Mouse (Mus musculus) midbrain, embryonic 12.5 days (tissue): ENCODE results near the gene Gpc3. TPM values are rescaled to one million over a fixed set of nuclear protein-coding genes. Genes with fewer than 3 reads are reported as not detected.

Experiments used
- ATAC-seq: fragments of 200-750 bp; cut with Nextera tagmentation; 2 replicates; pipeline ENCODE4 v1.8.0; 2017; ENCODE audit warnings: low read depth, moderate TSS enrichment, moderate library complexity; ENCODE audit not compliant: low FRiP score
- H3K27ac ChIP-seq: fragments of 300-500 bp; sonication (generic); replicated peaks from 2 replicates; pipeline ENCODE4 v1.5.1; 2016; ENCODE audit warnings: mild to moderate bottlenecking
- H3K27me3 ChIP-seq: fragments of 300-500 bp; sonication (generic); 2 replicates; pipeline ENCODE4 v1.6.1; 2016; ENCODE audit warnings: mild to moderate bottlenecking
- H3K36me3 ChIP-seq: fragments of 300-500 bp; sonication (generic); 2 replicates; pipeline ENCODE4 v1.6.1; 2016
- H3K4me1 ChIP-seq: fragments of 300-500 bp; sonication (generic); 2 replicates; pipeline ENCODE4 v1.6.1; 2016
- H3K4me2 ChIP-seq: fragments of 300-500 bp; sonication (generic); replicated peaks from 2 replicates; pipeline ENCODE4 v1.6.1; 2016; ENCODE audit warnings: mild to moderate bottlenecking, moderate library complexity
- H3K4me3 ChIP-seq: fragments of 300-500 bp; sonication (generic); 2 replicates; pipeline ENCODE4 v1.5.1; 2016; ENCODE audit warnings: mild to moderate bottlenecking
- H3K9ac ChIP-seq: fragments of 300-500 bp; sonication (generic); replicated peaks from 2 replicates; pipeline ENCODE4 v1.6.1; 2016; ENCODE audit warnings: mild to moderate bottlenecking, moderate library complexity
- H3K9me3 ChIP-seq: fragments of 300-500 bp; sonication (generic); 2 replicates; pipeline ENCODE4 v1.6.1; 2016; ENCODE audit warnings: mild to moderate bottlenecking
- WGBS: fragments of 180-500 bp; shearing (Covaris S2); methylation state at CpG from one replicate; pipeline ENCODE4 v1.1.7; 2016; 5-methylcytosine and 5-hydroxymethylcytosine counted together
- polyA plus RNA-seq: library from polyadenylated mRNA; unstranded; fragments of >200 nt; fragmentation: Nextera tagmentation; extraction: Ambion mirVana; gene quantifications from 2 replicates; pipeline ENCODE4 v1.2.1, GENCODE M21; 2016

Gpc3 gene
- polyA plus RNA-seq, 1 experiment from 2014 or later, result 206 TPM

GRCm38 (mm10) chrX:52551296-52551695, 62.5 kb downstream of the Gpc3 start:
- ATAC-seq, result no peak
- 71% methylated on average over 1 of the region's 1 CpGs for WGBS
- H3K9ac ChIP-seq, result no peak overlapping the region
- no peak overlapping the region for H3K4me2 ChIP-seq
- no peak overlapping the region for H3K4me3 ChIP-seq
- peaks cover 15% of the 10 kb centered on the region; the same call in 1 of the 2 replicates for H3K27me3 ChIP-seq
- H3K36me3 ChIP-seq, result no peaks in the 10 kb centered on the region
- H3K4me1 ChIP-seq, result no peaks in the 10 kb centered on the region
- H3K27ac ChIP-seq, result no peak overlapping the region
- H3K9me3 ChIP-seq, result no peaks in the 10 kb centered on the region

- H3K9ac ChIP-seq, result no peak overlapping the region
- no peak overlapping the region for H3K4me3 ChIP-seq
- ATAC-seq, result no peak
- H3K27me3 ChIP-seq, result peaks cover 5% of the 10 kb centered on the region; the same call in 1 of the 2 replicates
- H3K36me3 ChIP-seq, result no peaks in the 10 kb centered on the region
- no peaks in the 10 kb centered on the region for H3K4me1 ChIP-seq
- H3K9me3 ChIP-seq, result no peaks in the 10 kb centered on the region
- no peak overlapping the region for H3K4me2 ChIP-seq
- 70% methylated on average over 3 of the region's 3 CpGs for WGBS
- no peak overlapping the region for H3K27ac ChIP-seq
Observed at GRCm38 (mm10) chrX:52544623-52545022, 69.1 kb downstream of the Gpc3 start.

GRCm38 (mm10) chrX:52537282-52537681, 76.5 kb downstream of the Gpc3 start:
- Histone ChIP-seq H3K4me1 (no peaks in the 10 kb centered on the region), H3K9me3 (no peaks in the 10 kb centered on the region), H3K4me3 (no peak overlapping the region), H3K36me3 (no peaks in the 10 kb centered on the region), H3K27me3 (no peaks in the 10 kb centered on the region; the same call in 1 of the 2 replicates), H3K9ac (no peak overlapping the region), H3K4me2 (no peak overlapping the region), H3K27ac (no peak overlapping the region)
- 64% methylated on average over 5 of the region's 5 CpGs for WGBS
- no peak for ATAC-seq

- Histone ChIP-seq H3K36me3 (no peaks in the 10 kb centered on the region), H3K9ac (no peak overlapping the region), H3K9me3 (no peaks in the 10 kb centered on the region), H3K27me3 (no peaks in the 10 kb centered on the region; the same call in 1 of the 2 replicates), H3K4me3 (no peak overlapping the region), H3K4me2 (no peak overlapping the region), H3K27ac (no peak overlapping the region), H3K4me1 (no peaks in the 10 kb centered on the region)
- ATAC-seq, result no peak
- WGBS, result 75% methylated on average over 1 of the region's 1 CpGs
Observed at GRCm38 (mm10) chrX:52533766-52534165, 80.0 kb downstream of the Gpc3 start.

GRCm38 (mm10) chrX:52533098-52533497, 80.7 kb downstream of the Gpc3 start:
- no peaks in the 10 kb centered on the region for H3K36me3 ChIP-seq
- no peak for ATAC-seq
- no peak overlapping the region for H3K9ac ChIP-seq
- H3K4me1 ChIP-seq, result no peaks in the 10 kb centered on the region
- no peak overlapping the region for H3K4me3 ChIP-seq
- H3K27ac ChIP-seq, result no peak overlapping the region
- H3K4me2 ChIP-seq, result no peak overlapping the region
- WGBS, result 68% methylated on average over 4 of the region's 4 CpGs
- no peaks in the 10 kb centered on the region for H3K9me3 ChIP-seq
- no peaks in the 10 kb centered on the region; the same call in 1 of the 2 replicates for H3K27me3 ChIP-seq

- Histone ChIP-seq H3K4me1 (no peaks in the 10 kb centered on the region), H3K36me3 (no peaks in the 10 kb centered on the region), H3K4me2 (no peak overlapping the region), H3K4me3 (no peak overlapping the region), H3K27me3 (no peaks in the 10 kb centered on the region; the same call in 1 of the 2 replicates), H3K9ac (no peak overlapping the region), H3K9me3 (no peaks in the 10 kb centered on the region), H3K27ac (no peak overlapping the region)
- 79% methylated on average over 2 of the region's 2 CpGs for WGBS
- ATAC-seq, result no peak
Observed at GRCm38 (mm10) chrX:52532124-52532523, 81.6 kb downstream of the Gpc3 start.

DNA sequence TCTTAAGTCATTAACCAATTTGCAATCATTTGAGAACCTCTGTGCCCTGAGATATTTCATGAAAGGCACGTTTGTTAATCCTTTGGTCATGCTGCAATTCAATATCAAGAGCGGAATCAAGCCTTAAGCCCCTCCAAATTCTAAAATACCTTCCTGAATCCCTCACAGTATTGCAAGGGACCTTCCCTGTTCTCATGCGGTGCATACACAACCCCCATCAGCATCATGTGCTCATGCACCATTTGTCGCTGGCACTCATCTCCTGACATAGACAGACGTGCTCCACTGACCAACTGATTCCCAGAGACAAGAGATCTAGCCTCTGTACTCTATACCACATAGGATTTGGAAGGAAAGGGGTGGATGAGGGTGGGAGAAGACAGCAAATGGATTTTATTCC, 87.7 kb downstream of the Gpc3 start:
- Histone ChIP-seq H3K36me3 (no peaks in the 10 kb centered on the region), H3K27me3 (no peaks in the 10 kb centered on the region), H3K9ac (no peak overlapping the region), H3K4me1 (no peaks in the 10 kb centered on the region), H3K9me3 (no peaks in the 10 kb centered on the region), H3K4me3 (no peak overlapping the region), H3K4me2 (no peak overlapping the region), H3K27ac (no peak overlapping the region)
- no peak for ATAC-seq
- 75% methylated on average over 5 of the region's 5 CpGs for WGBS

DNA sequence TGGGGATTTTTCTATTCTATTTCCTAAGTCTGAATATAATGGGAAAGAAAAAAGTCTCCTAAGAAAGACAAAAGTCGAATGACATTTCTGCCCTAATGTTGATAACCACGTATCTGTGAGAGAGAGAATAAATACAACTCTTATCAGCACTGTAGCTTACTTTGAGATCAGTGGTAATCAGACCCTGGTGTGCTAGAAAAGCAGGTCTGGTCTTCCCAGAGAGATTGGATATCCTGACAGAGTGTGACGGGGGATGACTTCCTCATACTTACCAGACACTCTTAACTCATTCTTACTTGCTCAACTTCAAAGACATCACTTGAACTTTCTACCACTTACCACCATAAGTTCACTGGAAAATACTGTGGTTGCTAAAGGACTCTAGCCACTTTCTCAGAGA, 88.6 kb downstream of the Gpc3 start:
- no peak overlapping the region for H3K27ac ChIP-seq
- H3K4me1 ChIP-seq, result no peaks in the 10 kb centered on the region
- 72% methylated on average over 3 of the region's 3 CpGs for WGBS
- H3K9me3 ChIP-seq, result no peaks in the 10 kb centered on the region
- H3K36me3 ChIP-seq, result no peaks in the 10 kb centered on the region
- H3K4me2 ChIP-seq, result no peak overlapping the region
- no peak overlapping the region for H3K9ac ChIP-seq
- no peak for ATAC-seq
- no peaks in the 10 kb centered on the region for H3K27me3 ChIP-seq
- no peak overlapping the region for H3K4me3 ChIP-seq

GRCm38 (mm10) chrX:52514553-52514952, 99.2 kb downstream of the Gpc3 start:
- ATAC-seq, result no peak
- WGBS, result 64% methylated on average over 3 of the region's 3 CpGs
- H3K4me2 ChIP-seq, result no peak overlapping the region
- no peaks in the 10 kb centered on the region for H3K36me3 ChIP-seq
- no peak overlapping the region for H3K4me3 ChIP-seq
- no peaks in the 10 kb centered on the region for H3K27me3 ChIP-seq
- H3K9ac ChIP-seq, result no peak overlapping the region
- no peak overlapping the region for H3K27ac ChIP-seq
- no peaks in the 10 kb centered on the region for H3K4me1 ChIP-seq
- H3K9me3 ChIP-seq, result no peaks in the 10 kb centered on the region

- no peak for ATAC-seq
- no peak overlapping the region for H3K4me2 ChIP-seq
- no peak overlapping the region for H3K4me3 ChIP-seq
- H3K9me3 ChIP-seq, result no peaks in the 10 kb centered on the region
- H3K27me3 ChIP-seq, result no peaks in the 10 kb centered on the region
- WGBS, result 79% methylated on average over 4 of the region's 4 CpGs
- H3K36me3 ChIP-seq, result no peaks in the 10 kb centered on the region
- no peak overlapping the region for H3K9ac ChIP-seq
- H3K27ac ChIP-seq, result no peak overlapping the region
- H3K4me1 ChIP-seq, result no peaks in the 10 kb centered on the region
Observed at GRCm38 (mm10) chrX:52511151-52511550, 102.6 kb downstream of the Gpc3 start.

DNA sequence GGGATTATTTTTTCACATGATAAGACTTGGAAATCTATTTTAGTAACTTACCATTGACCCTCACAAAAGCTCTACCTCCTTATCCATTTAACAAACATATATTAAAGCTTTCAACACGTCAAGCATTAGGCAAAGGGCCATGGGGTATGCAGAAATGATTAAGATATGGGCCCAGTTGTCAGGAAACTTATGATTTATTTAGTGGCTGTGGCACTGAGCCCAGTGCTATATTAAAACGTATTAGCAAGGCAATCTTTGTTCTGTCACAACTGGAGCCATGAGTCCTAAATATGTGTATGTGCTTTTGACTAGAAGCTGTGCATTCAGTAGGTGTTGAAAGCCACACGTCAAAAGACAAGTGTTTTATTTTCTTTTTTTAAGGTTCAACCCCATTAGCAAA, 109.9 kb downstream of the Gpc3 start:
- no peak for ATAC-seq
- 76% methylated on average over 3 of the region's 3 CpGs for WGBS
- no peaks in the 10 kb centered on the region for H3K9me3 ChIP-seq

DNA sequence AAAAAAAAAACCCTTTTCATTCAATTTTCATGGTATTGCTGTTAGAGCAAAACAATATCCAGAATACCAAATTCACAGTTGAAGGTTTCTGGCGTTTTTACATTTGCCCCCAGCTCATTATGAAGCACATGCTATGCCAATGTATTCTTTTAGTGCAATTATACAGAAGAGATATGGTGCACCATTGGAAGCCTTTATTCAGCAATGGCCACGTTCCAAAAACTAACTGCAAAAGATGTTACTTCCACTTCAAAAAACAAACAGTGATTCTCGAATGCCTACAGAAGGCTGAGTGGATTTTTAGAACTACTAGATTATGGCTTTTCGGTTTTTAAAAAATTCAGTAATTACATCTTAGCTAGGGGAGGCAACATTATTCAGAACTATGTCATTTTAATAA, 124.3 kb downstream of the Gpc3 start:
- Histone ChIP-seq H3K9me3 (no peaks in the 10 kb centered on the region), H3K27me3 (no peaks in the 10 kb centered on the region), H3K4me1 (no peaks in the 10 kb centered on the region), H3K4me2 (no peak overlapping the region), H3K9ac (no peak overlapping the region), H3K27ac (no peak overlapping the region), H3K4me3 (no peak overlapping the region), H3K36me3 (no peaks in the 10 kb centered on the region)
- WGBS, result 68% methylated on average over 4 of the region's 4 CpGs
- ATAC-seq, result no peak

More for the DNA sequence above, 109.9 kb downstream of the Gpc3 start:
- no peak overlapping the region for H3K9ac ChIP-seq
- no peaks in the 10 kb centered on the region for H3K36me3 ChIP-seq
- H3K27me3 ChIP-seq, result no peaks in the 10 kb centered on the region
- no peaks in the 10 kb centered on the region for H3K4me1 ChIP-seq
- H3K4me3 ChIP-seq, result no peak overlapping the region
- H3K27ac ChIP-seq, result no peak overlapping the region
- H3K4me2 ChIP-seq, result no peak overlapping the region

GRCm38 (mm10) chrX:52455074-52455588, 158.6 kb downstream of the Gpc3 start:
- Histone ChIP-seq H3K4me3 (no peak overlapping the region), H3K36me3 (no peaks in the 10 kb centered on the region), H3K27me3 (no peaks in the 10 kb centered on the region), H3K9me3 (no peaks in the 10 kb centered on the region), H3K27ac (no peak overlapping the region), H3K9ac (no peak overlapping the region), H3K4me2 (no peak overlapping the region), H3K4me1 (no peaks in the 10 kb centered on the region)
- WGBS, result 52% methylated on average over 5 of the region's 5 CpGs
- no peak for ATAC-seq
